Mouse (Mus musculus) hindbrain, embryonic 14.5 days (tissue): Measurements from ENCODE around the gene Lpin2. TPM values are rescaled to one million over a fixed set of nuclear protein-coding genes. Genes with fewer than 3 reads are reported as not detected.
A peak's percentile ranks its signal among the peaks of the same experiment; 100 is the strongest.

Experiments used
- ATAC-seq: fragments of 200-750 bp; cut with Nextera tagmentation; 2 replicates; pipeline ENCODE4 v1.8.0; 2017; ENCODE audit warnings: moderate number of reproducible peaks, mild to moderate bottlenecking, moderate TSS enrichment, moderate library complexity; ENCODE audit not compliant: low FRiP score
- DNase-seq: peaks from one replicate; pipeline ENCODE4 v3.0.0-alpha.2; 2015; ENCODE audit warnings: low spot score
- H3K27ac ChIP-seq: fragments of 300-500 bp; sonication (generic); 2 replicates; pipeline ENCODE4 v1.5.1; 2014; ENCODE audit warnings: mild to moderate bottlenecking, moderate library complexity
- H3K27me3 ChIP-seq: fragments of 300-500 bp; sonication (generic); 2 replicates; pipeline ENCODE4 v1.6.1; 2014; ENCODE audit warnings: mild to moderate bottlenecking, low read length, mixed read lengths; ENCODE audit not compliant: control insufficient read depth, insufficient read depth
- H3K36me3 ChIP-seq: fragments of 300-500 bp; sonication (generic); replicated peaks from 2 replicates; pipeline ENCODE4 v1.6.1; 2014; ENCODE audit not compliant: control insufficient read depth, insufficient read depth
- H3K4me1 ChIP-seq: fragments of 300-500 bp; sonication (generic); replicated peaks from 2 replicates; pipeline ENCODE4 v1.6.1; 2014; ENCODE audit warnings: antibody characterized with exemption, low read length, mixed read lengths; ENCODE audit not compliant: control insufficient read depth, insufficient read depth
- H3K4me2 ChIP-seq: fragments of 300-500 bp; sonication (generic); replicated peaks from 2 replicates; pipeline ENCODE4 v1.6.1; 2014; ENCODE audit warnings: mild to moderate bottlenecking, moderate library complexity
- H3K4me3 ChIP-seq: fragments of 300-500 bp; sonication (generic); replicated peaks from 2 replicates; pipeline ENCODE4 v1.5.1; 2014; ENCODE audit warnings: mild to moderate bottlenecking, low read length
- H3K9ac ChIP-seq: fragments of 300-500 bp; sonication (generic); 2 replicates; pipeline ENCODE4 v1.6.1; 2014
- H3K9me3 ChIP-seq: fragments of 300-500 bp; sonication (generic); 2 replicates; pipeline ENCODE4 v1.6.1; 2016; ENCODE audit warnings: low read length; ENCODE audit not compliant: control insufficient read depth
- WGBS: fragments of 180-500 bp; shearing (Covaris S2); extraction: QIAGEN DNeasy Blood & Tissue Kit; methylation state at CpG from one replicate; pipeline ENCODE4 v1.1.7; 2014; 5-methylcytosine and 5-hydroxymethylcytosine counted together
- polyA plus RNA-seq: library from polyadenylated mRNA; unstranded; fragments of >200 nt; fragmentation: Nextera tagmentation; extraction: Ambion mirVana; gene quantifications from 2 replicates; pipeline ENCODE4 v1.2.1, GENCODE M21; 2014

The Lpin2 gene
- polyA plus RNA-seq, 1 experiment from 2014 or later = 44.1 TPM

DNA sequence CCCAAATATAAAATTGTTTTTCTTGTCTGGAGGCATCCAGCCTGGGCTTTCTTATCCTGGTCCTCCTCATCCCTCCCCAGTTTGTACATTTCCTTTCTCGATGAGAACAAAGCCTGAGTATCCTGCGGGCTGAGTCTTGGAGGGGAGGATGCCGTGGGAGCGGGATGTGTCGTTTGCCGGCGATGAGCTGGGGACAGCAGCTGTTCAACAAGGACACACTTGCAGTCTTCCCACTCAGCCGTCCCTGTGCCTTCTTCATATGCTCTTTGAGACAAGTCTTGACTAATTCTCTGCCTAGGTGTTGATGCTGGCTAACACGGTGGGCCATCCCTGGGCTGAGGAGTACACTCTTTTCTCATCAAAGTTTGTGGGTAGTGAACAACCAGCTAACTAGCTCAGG lies 13.5 kb upstream of the Lpin2 start:
- Histone ChIP-seq H3K27me3 (no peaks in the 10 kb centered on the region), H3K27ac (no peak overlapping the region), H3K9ac (no peak overlapping the region), H3K36me3 (no peaks in the 10 kb centered on the region), H3K4me2 (no peak overlapping the region), H3K9me3 (no peaks in the 10 kb centered on the region), H3K4me3 (no peak overlapping the region), H3K4me1 (no peaks in the 10 kb centered on the region)
- no peak for ATAC-seq
- DNase-seq = no peak
- WGBS = 69% methylated on average over 9 of the region's 9 CpGs

DNA sequence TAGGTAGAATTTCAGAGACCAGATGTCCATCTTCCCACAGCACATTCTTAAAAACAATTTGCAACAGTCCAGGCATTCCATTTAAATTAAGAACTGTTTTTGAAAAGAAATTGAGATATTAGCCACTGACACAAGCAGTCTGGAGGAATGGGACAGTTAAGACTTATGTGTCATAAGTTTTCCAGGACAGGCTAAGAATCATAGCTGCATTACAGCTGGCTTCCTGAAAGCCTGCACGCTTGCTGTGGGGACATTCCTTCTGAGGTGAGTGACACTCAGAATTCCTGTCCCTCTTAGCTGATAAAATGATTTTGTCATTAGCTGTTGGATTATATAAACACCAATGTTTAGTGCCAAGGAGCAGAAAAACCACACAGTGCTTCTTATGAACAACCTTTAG lies 12.7 kb upstream of the Lpin2 start:
- H3K36me3 ChIP-seq = no peaks in the 10 kb centered on the region
- no peak overlapping the region for H3K9ac ChIP-seq
- ATAC-seq = no peak
- H3K4me2 ChIP-seq = no peak overlapping the region
- H3K9me3 ChIP-seq = no peaks in the 10 kb centered on the region
- WGBS = 84% methylated on average over 1 of the region's 1 CpGs
- peak; percentile 2 for DNase-seq
- no peaks in the 10 kb centered on the region for H3K27me3 ChIP-seq
- no peaks in the 10 kb centered on the region for H3K4me1 ChIP-seq
- no peak overlapping the region for H3K4me3 ChIP-seq
- no peak overlapping the region for H3K27ac ChIP-seq

DNA sequence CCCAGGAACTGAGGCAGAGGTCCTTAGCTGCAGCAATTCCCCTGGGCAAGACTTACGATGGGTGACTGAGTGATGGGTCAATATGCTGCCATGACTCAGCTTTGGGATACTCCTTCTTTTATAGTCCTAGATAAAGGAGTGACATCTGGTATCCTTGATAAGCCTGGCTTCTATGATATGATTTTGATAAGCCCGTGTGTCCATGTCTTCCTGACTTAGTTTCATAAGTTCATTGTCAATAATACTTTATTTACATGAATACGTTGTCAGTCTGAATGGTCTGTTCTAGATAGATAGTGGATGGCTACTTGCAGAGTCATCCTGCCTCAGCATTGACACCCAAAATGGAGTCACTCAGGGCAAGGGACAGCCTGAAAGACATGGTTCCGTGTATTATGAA lies 11.2 kb upstream of the Lpin2 start:
- WGBS = 93% methylated on average over 4 of the region's 4 CpGs

DNA sequence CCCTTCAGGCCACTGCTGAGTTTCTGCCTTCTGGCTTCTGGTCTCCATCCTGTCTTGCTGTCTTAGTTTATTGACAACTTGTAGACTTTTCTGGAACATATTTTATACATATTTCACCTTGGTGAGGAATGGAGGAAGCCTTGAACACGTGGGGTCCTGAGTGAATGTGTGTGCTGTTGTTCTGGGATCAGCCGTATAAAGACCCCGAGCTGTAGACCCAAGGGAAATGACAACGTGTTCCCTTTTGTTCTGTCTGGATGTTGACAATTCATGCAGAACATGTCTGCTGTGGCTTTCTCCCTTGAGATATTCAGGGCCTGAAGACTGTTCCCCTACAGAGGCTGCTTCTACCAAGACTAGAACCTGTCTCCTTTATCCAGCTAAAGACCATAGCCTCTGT lies 5.0 kb upstream of the Lpin2 start:
- no peak for ATAC-seq

More for the DNA sequence above, 11.2 kb upstream of the Lpin2 start:
- Histone ChIP-seq H3K4me1 (no peaks in the 10 kb centered on the region), H3K4me2 (no peak overlapping the region), H3K9me3 (no peaks in the 10 kb centered on the region), H3K9ac (no peak overlapping the region), H3K36me3 (no peaks in the 10 kb centered on the region), H3K27ac (no peak overlapping the region), H3K4me3 (no peak overlapping the region), H3K27me3 (no peaks in the 10 kb centered on the region)
- DNase-seq (no peak), ATAC-seq (no peak)

DNA sequence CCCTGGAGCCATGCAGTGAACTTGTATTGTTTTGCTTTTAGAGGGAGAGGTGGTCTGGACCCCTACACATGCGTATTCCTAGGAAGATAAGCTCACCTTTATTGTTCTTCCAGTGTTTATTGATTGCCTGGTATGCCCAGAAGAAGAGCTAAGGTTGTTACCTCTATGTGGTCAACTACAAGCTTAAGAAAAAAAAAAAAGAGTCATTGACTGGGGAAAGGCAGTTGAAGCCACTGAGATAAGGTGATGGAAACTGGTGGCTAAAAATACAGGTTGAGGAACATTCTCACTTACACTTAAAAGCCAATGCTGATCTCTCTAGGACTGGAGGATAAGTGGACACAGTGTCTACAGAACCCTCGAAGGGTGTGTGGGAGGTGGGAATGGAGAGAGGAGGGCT lies 4.4 kb upstream of the Lpin2 start:
- no peak overlapping the region for H3K4me3 ChIP-seq
- WGBS = 84% methylated on average over 2 of the region's 2 CpGs
- no peaks in the 10 kb centered on the region for H3K9me3 ChIP-seq

More for the DNA sequence above, 5.0 kb upstream of the Lpin2 start:
- 47% methylated on average over 4 of the region's 4 CpGs for WGBS
- no peaks in the 10 kb centered on the region for H3K27me3 ChIP-seq
- no peaks in the 10 kb centered on the region for H3K9me3 ChIP-seq
- H3K4me3 ChIP-seq = no peak overlapping the region
- H3K4me2 ChIP-seq = no peak overlapping the region
- H3K9ac ChIP-seq = no peak overlapping the region
- no peaks in the 10 kb centered on the region for H3K36me3 ChIP-seq
- DNase-seq = no peak
- peaks cover 2% of the 10 kb centered on the region for H3K4me1 ChIP-seq
- no peak overlapping the region for H3K27ac ChIP-seq

DNA sequence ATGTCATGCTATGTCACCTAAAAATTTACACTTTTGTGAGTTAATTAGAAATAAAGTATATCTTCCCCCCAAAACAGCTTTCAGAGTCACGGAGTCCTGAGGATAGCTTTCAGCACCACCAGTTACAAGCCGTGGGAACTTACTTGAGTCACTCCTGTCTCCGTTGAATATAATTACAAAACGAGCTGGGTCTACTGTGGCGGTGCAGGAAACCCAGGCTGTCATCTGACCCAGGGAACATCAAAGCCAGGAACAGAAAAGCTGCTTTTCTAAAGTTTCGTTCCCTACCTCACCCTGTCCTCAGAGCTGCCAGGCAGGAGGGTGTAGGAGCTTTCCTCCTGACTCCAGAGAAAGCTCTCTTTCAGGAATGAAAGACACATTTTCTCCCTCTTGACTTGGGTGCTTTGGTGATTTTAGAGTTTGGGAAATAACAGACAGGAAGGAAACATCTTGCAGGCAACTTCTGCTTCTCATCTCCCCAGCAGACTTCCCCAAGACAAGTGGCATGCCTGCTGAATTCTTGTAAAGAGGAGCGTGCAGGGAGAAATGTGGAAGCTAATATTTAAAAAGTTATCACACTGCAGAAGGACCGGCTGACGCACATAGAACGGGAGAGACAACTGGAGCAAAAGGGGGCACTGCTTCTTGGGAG lies 3.7 kb upstream of the Lpin2 start:
- no peak overlapping the region for H3K9ac ChIP-seq
- WGBS = 61% methylated on average over 10 of the region's 10 CpGs
- H3K4me1 ChIP-seq = peaks cover 7% of the 10 kb centered on the region
- DNase-seq (no peak), ATAC-seq (no peak)
- H3K9me3 ChIP-seq = no peaks in the 10 kb centered on the region
- no peaks in the 10 kb centered on the region for H3K27me3 ChIP-seq
- no peak overlapping the region for H3K4me3 ChIP-seq
- H3K27ac ChIP-seq = no peak overlapping the region
- H3K36me3 ChIP-seq = no peaks in the 10 kb centered on the region
- no peak overlapping the region for H3K4me2 ChIP-seq

More for the DNA sequence above, 4.4 kb upstream of the Lpin2 start:
- ATAC-seq (no peak), DNase-seq (no peak)
- Histone ChIP-seq H3K9ac (no peak overlapping the region), H3K27me3 (no peaks in the 10 kb centered on the region), H3K4me1 (peaks cover 7% of the 10 kb centered on the region), H3K27ac (no peak overlapping the region), H3K4me2 (no peak overlapping the region), H3K36me3 (no peaks in the 10 kb centered on the region)

DNA sequence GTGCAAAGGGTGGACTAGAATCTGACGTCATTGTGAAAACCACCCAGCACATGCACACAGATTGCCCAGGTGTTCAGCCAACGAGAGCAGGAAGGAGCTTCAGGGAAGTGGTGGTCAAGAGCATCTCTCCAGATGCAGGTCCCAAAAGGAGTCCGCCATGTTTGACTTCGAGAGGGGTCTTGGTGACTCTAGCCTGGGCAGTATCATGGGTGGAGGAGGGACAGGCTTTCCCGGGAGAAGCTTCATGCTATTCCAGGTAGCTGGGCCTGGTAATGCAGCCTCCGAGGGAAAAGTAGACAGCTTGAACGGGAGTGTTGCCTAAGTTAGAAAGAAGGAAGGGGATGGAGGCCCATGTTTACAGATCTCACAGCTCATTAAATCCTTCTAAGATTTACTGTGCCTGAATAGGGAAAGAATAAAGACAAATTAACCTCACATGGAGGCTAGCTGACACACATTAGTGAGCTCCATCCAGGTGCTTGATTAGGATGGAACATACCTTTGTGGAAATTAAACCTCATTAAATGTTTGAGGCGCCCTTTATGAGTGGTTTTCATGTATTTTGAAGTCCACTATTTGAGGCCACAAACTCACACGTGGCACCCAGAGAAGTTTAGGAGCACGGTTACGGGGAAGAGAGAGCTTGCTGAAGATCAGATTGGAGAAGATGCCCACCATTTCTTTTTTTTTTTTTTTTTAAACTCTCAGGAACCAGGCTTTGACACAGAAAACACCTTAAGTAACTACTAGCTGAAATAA lies 2.6 kb upstream of the Lpin2 start:
- DNase-seq (no peak), ATAC-seq (no peak)
- no peak overlapping the region for H3K27ac ChIP-seq
- H3K27me3 ChIP-seq = no peaks in the 10 kb centered on the region
- H3K9ac ChIP-seq = no peak overlapping the region
- peaks cover 12% of the 10 kb centered on the region for H3K4me1 ChIP-seq
- no peak overlapping the region for H3K4me3 ChIP-seq
- H3K36me3 ChIP-seq = no peaks in the 10 kb centered on the region
- no peaks in the 10 kb centered on the region for H3K9me3 ChIP-seq
- H3K4me2 ChIP-seq = no peak overlapping the region
- WGBS = 91% methylated on average over 11 of the region's 11 CpGs

DNA sequence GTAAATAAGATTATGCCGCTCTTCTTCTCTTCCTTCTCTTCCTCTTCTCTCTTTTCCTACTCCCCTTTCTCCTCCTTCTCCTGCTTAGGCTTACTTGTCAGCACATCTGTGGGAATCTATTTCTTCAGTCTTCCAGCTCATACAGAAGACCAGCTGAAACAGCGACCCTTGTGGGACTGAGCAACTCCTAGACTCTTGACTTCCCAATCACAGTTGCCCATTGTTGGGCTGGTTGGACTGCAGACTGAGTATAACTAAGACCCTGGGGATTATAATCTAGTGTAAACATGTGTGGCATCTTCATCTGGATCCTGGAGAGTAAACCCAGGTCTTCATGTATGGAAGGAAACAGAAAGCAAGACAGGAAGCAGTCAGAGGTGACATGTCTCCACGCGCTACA lies 1.8 kb upstream of the Lpin2 start:
- Histone ChIP-seq H3K9ac (no peak overlapping the region), H3K4me1 (peaks cover 21% of the 10 kb centered on the region), H3K27ac (no peak overlapping the region), H3K27me3 (no peaks in the 10 kb centered on the region), H3K9me3 (no peaks in the 10 kb centered on the region), H3K36me3 (no peaks in the 10 kb centered on the region), H3K4me3 (no peak overlapping the region), H3K4me2 (no peak overlapping the region)
- ATAC-seq (no peak), DNase-seq (no peak)
- WGBS = 93% methylated on average over 4 of the region's 4 CpGs

DNA sequence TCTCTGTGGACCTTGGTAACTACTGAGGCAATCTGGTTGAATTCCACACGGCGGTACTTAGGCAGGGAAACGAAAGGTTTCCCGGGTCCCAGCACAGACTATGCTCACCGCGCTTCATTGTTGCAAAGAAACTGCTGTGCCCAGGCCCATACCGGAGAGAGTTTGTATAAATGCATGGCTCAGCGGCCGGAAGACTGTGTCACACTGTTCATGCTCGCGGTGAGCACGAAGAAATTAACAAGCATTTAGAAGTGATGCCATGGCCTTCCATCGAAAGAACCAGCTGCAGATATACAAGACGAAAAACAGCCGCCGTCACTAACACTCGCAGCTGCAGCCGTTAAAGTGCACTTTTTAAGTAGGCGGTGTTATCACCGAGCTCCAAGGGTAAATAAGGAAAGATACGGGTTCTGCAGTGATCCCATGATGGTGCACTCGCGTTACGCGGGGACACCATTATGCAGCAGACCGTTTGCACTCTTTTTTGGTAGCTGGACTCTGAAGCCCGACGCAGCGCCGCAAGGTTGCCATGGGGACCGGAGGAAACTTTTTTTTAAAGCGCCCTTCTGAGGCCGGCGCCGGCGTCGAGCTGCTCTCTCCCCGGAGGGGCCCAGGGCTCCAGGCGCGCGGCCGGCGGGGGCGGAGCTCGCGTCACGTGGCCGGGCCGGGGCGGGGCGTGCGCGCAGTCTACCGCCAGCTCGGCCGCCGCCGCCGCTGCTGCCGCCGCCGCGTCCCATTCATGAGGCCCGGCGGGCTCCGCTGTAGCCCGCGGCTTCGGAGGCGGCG lies 704 bp downstream of the Lpin2 start:
- Histone ChIP-seq H3K27me3 (no peaks in the 10 kb centered on the region), H3K4me3 (peak overlapping the region; percentile 87), H3K9me3 (no peaks in the 10 kb centered on the region), H3K4me2 (peak overlapping the region; percentile 90), H3K27ac (peak overlapping the region; percentile 91), H3K9ac (peak overlapping the region; percentile 87), H3K36me3 (no peaks in the 10 kb centered on the region), H3K4me1 (peaks cover 21% of the 10 kb centered on the region)
- DNase-seq = peak; percentile 90
- peak; percentile 97 for ATAC-seq
- WGBS = under 1% methylated on average over 60 of the region's 71 CpGs
